Mouse (Mus musculus) kidney, adult 8-10 months (tissue): ENCODE results near the gene Rps28.

ENCODE experiments used
- DNase-seq, 2 experiments: peaks; one replicate each; pipeline ENCODE4 v3.0.0; 2022

The Rps28 gene

GRCm38 (mm10) chr17:33773426-33773825 lies 50.9 kb downstream of the Rps28 start:
- DNase-seq, result peak in 1 of 2 experiments; percentile 47

DNA sequence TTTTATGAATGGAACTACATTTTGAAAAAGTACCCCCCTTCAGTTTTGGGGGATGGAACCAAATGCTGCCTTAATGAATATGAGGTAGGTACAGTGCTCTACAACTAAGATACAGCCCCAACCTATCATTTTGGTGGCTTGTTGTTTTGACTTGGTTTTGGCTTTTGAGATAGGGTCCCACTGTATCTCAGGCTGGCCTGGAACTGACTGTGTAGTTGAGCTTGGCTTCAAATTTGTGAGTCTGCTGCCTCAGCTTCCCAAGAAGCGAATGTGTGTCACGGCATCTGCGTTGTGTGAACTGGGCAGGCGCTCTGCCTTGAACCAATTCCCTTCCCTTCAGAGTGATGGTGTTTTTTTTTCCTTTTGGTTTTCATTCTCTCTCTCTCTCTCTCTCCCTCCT lies 52.7 kb downstream of the Rps28 start:
- DNase-seq, result no peak
